Mouse (Mus musculus): ENCODE measurements around the gene Six6. TPM values are rescaled to one million over a fixed set of nuclear protein-coding genes. Genes with fewer than 3 reads are reported as not detected.

Gene Six6
- not detected in 2 replicates for polyA plus RNA-seq (2012; ENCODE audit: insufficient read depth, insufficient read length, low replicate concordance, missing spikeins)

DNA sequence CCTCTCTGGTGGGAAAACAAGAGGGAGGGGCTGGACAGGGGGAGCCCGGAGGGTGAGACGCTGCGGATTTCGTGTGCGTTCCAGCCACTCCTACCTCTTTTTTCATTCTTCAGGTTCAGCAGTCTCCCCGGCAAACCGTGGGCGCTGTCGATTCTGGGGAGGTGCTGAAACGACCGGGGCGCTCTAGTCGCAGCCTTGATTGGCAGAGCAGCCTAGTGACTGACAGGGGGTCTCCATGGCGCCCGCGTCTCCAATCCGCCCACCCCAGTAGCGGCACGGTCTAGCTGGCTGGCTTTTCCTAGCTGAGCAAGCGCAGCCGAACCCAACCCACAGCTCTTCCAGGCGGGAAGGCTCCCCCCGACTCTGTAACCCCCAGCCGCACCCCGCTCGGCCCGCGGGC lies at the start of gene Six6:
TSS of gene Six6 (plus strand) at position 277 of the 400 bp plus-strand sequence.
- 0 out of 2 replicates have a peak, but pooled peaks cover 4% of the 10 kb centered on the region for H3K4me1 ChIP-seq (ENCODE audit: control insufficient read depth, insufficient read depth, low read length)
- no peak within 1 kb of the TSS for H3K4me3 ChIP-seq (ENCODE audit: insufficient read depth, low read depth, low read length)
- no peak for TF ChIP-seq CTCF (IDR thresholded peaks at IDR 0.05; ENCODE audit: insufficient read depth, low read depth, low read length)
- WGBS = under 1% methylated on average over 28 of the region's 28 CpGs
- H3K27ac ChIP-seq (ENCODE audit: insufficient read depth, low read depth, low read length) = no peak within 1 kb of the TSS

DNA sequence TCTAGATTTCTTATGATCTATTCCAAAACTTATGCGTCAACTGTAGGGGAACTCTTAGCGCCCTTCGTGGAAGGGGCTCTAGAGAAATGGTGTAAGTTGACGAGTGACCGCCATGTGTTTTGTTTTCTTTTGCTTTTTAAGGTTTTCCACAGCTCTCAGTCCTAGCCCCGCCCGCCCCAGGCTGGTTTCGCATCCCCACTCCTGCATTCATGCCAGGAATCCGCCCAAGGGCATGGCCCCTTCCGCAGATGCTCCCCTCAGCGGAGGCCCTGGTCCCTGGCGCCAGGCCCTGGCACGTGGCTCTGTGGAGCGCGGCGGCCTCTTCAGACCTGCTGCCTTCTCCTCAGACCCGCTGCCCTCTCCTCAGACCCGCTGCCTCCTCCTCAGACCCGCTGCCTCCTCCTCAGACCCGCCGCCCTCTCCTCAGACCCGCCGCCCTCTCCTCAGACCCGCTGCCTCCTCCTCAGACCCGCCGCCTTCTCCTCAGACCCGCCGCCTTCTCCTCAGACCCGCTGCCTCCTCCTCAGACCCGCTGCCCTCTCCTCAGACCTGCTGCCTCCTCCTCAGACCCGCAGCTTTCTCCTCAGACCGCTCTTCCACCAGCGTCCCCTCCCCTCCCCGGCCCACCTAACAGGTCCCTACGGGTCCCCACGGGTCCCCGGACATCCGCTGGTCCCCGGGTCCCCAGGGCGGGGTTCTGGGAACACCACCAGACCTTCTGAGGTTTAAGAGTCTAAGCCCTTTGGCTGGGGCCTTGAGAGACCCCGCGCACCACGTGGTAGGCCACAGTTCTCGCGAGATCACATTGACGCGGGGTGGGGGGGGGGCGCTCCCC lies 22.3 kb upstream of the Six6 start:
- no peak for TF ChIP-seq CTCF (IDR thresholded peaks at IDR 0.05; ENCODE audit: insufficient read depth, low read depth, low read length)
- no peak overlapping the region for H3K27ac ChIP-seq (ENCODE audit: insufficient read depth, low read depth, low read length)
- H3K4me1 ChIP-seq (ENCODE audit: control insufficient read depth, insufficient read depth, low read length) = no peaks in the 10 kb centered on the region
- H3K4me3 ChIP-seq (ENCODE audit: insufficient read depth, low read depth, low read length) = peak overlapping the region; percentile 33
- 21% methylated on average over 45 of the region's 48 CpGs for WGBS

DNA sequence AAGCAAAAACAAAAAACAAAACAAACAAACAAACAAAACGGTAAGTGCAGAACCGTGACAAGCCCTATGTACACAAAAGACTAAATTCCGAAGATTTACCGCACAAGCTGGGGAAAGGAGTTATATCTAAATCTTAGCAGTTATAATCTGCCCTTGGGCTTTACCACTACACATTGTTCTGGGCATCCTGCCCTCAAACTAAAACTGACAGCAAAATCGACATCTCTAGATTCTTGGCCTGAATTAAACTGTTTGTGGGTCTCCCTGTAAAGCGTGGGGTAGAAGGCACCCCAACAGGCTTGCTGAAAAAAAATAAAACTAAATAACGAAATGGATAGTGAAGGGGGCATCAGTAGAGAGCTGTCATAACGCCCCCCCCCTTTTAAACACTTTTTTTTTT lies 2.9 kb upstream of the Six6 start:
- Histone ChIP-seq H3K4me1 (ENCODE audit: control insufficient read depth, insufficient read depth, low read length) (0 out of 2 replicates have a peak, but pooled peaks cover 4% of the 10 kb centered on the region), H3K4me3 (ENCODE audit: insufficient read depth, low read depth, low read length) (no peak overlapping the region), H3K27ac (ENCODE audit: insufficient read depth, low read depth, low read length) (no peak overlapping the region)
- WGBS = 23% methylated on average over 8 of the region's 8 CpGs
- TF ChIP-seq POLR2A (IDR thresholded peaks at IDR 0.05; ENCODE audit: insufficient read depth, low read depth, low read length) (no peak), CTCF (IDR thresholded peaks at IDR 0.05; ENCODE audit: insufficient read depth, low read depth, low read length) (no peak)

DNA sequence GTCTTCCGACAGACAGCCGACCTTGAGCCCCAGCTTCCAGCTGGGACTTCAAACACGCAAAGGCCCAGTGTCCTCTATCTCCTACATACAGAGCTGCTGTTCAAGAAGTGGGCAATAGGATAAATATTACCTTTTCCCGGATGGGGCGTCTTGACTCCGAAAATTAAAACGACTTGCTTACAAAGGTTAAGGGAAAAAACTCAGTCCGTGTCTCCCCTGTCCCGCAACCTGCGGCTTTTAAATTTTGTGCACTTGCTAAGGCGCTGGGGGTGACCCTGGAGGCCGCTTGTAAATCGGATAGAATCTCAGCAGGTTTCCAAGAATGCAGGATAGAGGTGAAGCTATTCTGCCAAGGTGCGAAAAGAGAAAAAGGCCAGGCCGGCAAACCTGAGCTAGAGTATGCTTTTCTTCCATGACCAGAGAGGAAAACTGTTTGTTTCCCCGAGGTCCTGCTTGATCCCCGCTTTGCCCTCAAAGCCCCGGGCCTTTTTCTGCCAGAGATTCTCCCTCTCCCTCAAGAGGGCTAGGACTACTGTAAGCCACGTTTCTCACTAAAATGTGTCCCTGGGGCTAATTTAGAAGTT lies 2.1 kb upstream of the Six6 start:
- 0 out of 2 replicates have a peak, but pooled peaks cover 4% of the 10 kb centered on the region for H3K4me1 ChIP-seq (ENCODE audit: control insufficient read depth, insufficient read depth, low read length)
- WGBS = 5% methylated on average over 19 of the region's 19 CpGs
- TF ChIP-seq CTCF (IDR thresholded peaks at IDR 0.05; ENCODE audit: insufficient read depth, low read depth, low read length) = no peak
- no peak for TF ChIP-seq POLR2A (IDR thresholded peaks at IDR 0.05; ENCODE audit: insufficient read depth, low read depth, low read length)

DNA sequence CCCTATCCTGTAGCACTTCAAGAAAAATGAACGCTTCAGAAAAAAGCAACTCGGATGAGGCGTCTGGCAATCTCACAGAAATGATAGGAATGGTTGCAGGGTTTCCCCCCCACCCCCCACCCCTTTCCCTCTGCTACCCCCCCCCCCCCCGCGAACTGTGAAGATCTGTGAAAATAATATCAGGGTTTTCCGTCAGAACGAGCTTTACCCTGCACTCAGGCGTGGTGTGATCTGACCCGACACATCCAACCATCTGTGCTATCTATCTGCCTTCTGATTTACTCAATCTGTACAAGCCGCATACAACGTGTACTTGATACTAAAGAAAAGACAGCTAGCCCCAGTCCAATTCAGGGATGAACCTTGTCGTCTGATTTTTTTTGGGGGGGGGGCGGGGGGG lies 1.5 kb upstream of the Six6 start:
- Histone ChIP-seq H3K4me1 (ENCODE audit: control insufficient read depth, insufficient read depth, low read length) (0 out of 2 replicates have a peak, but pooled peaks cover 4% of the 10 kb centered on the region), H3K27ac (ENCODE audit: insufficient read depth, low read depth, low read length) (no peak overlapping the region), H3K4me3 (ENCODE audit: insufficient read depth, low read depth, low read length) (no peak overlapping the region)
- TF ChIP-seq POLR2A (IDR thresholded peaks at IDR 0.05; ENCODE audit: insufficient read depth, low read depth, low read length) = no peak
- TF ChIP-seq CTCF (IDR thresholded peaks at IDR 0.05; ENCODE audit: insufficient read depth, low read depth, low read length) = no peak
- WGBS = 6% methylated on average over 13 of the region's 13 CpGs

More for the DNA sequence above, 2.1 kb upstream of the Six6 start:
- no peak overlapping the region for H3K4me3 ChIP-seq (ENCODE audit: insufficient read depth, low read depth, low read length)
- H3K27ac ChIP-seq (ENCODE audit: insufficient read depth, low read depth, low read length) = no peak overlapping the region

DNA sequence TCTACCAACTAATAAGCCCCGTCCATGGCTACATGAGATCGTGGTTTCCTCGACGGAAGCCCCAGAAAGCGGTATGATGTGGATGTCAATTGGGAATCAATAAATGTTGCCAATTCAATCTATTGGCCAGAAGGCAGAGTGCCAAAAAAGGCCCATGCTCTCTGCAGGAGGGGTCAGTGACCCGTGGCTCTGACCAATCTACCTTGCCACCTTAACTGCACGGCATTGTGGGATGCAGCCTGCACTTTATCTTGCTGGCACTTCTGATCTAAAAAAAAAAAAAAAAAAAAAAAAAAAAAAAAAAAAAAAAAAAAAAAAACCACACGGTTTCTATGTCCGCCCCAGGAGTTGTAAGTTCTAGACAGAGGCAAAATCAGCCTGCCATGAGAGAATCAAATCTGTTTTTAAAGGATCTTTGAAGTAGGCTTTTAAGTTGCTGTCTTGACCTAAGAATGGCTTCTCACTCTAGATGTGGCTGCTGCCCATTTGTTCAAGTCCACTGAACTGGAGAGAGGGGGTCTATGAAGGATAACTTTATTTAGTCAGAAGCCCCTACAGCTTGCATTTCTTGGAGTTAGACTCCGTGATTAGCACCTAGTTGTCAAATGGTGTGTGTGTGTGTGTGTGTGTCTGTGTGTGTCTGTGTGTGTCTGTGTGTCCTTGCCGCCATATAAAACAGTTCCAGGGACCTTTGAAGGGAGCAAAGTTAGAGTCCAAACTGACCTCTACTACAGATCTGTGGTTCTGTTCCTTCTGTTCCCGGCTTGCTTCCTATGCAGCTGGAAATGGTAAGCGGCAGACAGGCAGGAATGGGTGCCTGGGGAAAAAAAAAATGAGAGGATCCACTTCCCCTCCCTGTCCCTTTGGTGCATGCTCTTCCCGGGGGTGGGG lies 847 bp upstream of the Six6 start:
- Histone ChIP-seq H3K27ac (ENCODE audit: insufficient read depth, low read depth, low read length) (no peak overlapping the region), H3K4me3 (ENCODE audit: insufficient read depth, low read depth, low read length) (no peak overlapping the region), H3K4me1 (ENCODE audit: control insufficient read depth, insufficient read depth, low read length) (0 out of 2 replicates have a peak, but pooled peaks cover 4% of the 10 kb centered on the region)
- TF ChIP-seq CTCF (IDR thresholded peaks at IDR 0.05; ENCODE audit: insufficient read depth, low read depth, low read length) (no peak), POLR2A (IDR thresholded peaks at IDR 0.05; ENCODE audit: insufficient read depth, low read depth, low read length) (no peak)
- WGBS = 4% methylated on average over 14 of the region's 14 CpGs

DNA sequence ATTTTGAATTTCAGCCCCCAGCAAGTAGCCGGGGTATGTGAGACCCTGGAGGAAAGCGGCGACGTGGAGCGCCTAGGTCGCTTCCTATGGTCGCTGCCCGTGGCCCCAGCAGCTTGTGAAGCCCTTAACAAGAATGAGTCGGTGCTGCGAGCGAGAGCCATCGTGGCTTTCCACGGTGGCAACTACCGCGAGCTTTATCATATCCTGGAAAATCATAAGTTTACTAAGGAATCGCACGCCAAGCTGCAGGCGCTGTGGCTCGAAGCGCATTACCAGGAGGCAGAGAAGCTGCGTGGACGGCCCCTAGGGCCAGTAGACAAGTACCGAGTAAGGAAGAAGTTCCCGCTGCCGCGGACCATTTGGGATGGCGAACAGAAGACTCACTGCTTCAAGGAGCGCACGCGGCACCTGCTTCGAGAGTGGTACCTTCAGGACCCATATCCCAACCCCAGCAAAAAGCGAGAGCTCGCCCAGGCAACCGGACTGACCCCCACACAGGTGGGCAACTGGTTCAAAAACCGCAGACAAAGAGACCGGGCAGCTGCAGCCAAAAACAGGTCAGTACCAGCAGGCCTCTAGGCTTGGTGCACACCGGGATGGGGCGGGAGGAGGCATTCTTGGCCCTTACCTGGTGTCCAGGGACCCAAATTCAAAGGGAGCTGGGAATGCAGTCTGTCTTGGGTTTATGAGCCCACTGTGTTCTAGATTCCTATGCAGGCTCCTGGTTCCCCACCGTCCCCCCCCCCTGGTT lies 554 bp downstream of the Six6 start, which contains the start of gene 4930447C04Rik:
TSS of gene 4930447C04Rik (minus strand) at position 704 of the 751 bp plus-strand sequence.
- no peak within 1 kb of the TSS for H3K4me3 ChIP-seq (ENCODE audit: insufficient read depth, low read depth, low read length)
- no peak within 1 kb of the TSS for H3K27ac ChIP-seq (ENCODE audit: insufficient read depth, low read depth, low read length)
- 2% methylated on average over 39 of the region's 39 CpGs for WGBS

DNA sequence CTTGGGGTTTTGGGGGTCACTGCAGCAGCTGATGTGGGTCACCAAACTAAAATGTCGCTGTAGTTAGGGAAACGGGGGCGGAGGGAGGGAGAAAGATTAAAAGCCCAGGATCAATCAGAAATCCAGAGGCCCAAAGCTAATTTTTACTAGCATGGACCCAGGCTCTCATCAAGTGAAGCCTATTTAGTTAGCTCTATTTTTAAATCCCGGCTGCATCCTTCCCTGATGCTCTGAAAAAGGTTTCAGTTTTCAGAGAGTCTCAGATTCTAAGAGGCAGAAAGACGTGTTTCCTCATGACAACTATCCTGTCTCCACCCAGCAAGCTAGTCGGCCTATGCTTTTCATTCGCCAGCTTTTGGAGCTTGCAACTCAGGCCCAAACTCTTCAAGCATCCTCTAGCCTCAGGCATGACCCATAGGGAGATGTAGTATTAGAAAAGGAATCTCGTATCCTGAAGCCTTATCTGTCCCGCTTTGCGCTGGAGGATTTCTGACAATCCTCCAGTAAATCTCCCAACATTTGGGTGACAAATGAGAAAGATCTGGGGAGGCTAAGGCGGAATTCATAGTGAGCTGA lies 1.2 kb downstream of the Six6 start:
- no peak for TF ChIP-seq CTCF (IDR thresholded peaks at IDR 0.05; ENCODE audit: insufficient read depth, low read depth, low read length)
- TF ChIP-seq POLR2A (IDR thresholded peaks at IDR 0.05; ENCODE audit: insufficient read depth, low read depth, low read length) = no peak
- H3K4me1 ChIP-seq (ENCODE audit: control insufficient read depth, insufficient read depth, low read length) = 0 out of 2 replicates have a peak, but pooled peaks cover 4% of the 10 kb centered on the region
- H3K4me3 ChIP-seq (ENCODE audit: insufficient read depth, low read depth, low read length) = no peak overlapping the region
- H3K27ac ChIP-seq (ENCODE audit: insufficient read depth, low read depth, low read length) = no peak overlapping the region
- 8% methylated on average over 11 of the region's 11 CpGs for WGBS

More for the DNA sequence above, 554 bp downstream of the Six6 start, which contains the start of gene 4930447C04Rik:
- TF ChIP-seq CTCF (IDR thresholded peaks at IDR 0.05; ENCODE audit: insufficient read depth, low read depth, low read length) = no peak
- TF ChIP-seq POLR2A (IDR thresholded peaks at IDR 0.05; ENCODE audit: insufficient read depth, low read depth, low read length) = no peak
- 0 out of 2 replicates have a peak, but pooled peaks cover 4% of the 10 kb centered on the region for H3K4me1 ChIP-seq (ENCODE audit: control insufficient read depth, insufficient read depth, low read length)
